Mouse (Mus musculus) small intestine, adult 2 months (tissue): ENCODE measurements around the gene 1600002K03Rik. TPM values are rescaled to one million over a fixed set of nuclear protein-coding genes. Genes with fewer than 3 reads are reported as not detected.

ENCODE experiments used
- H3K27ac ChIP-seq: fragments of 200-500 bp; 2 replicates; pipeline ENCODE4 v1.5.1; 2012; ENCODE audit warnings: low read depth, low read length, control low read depth, inconsistent platforms; ENCODE audit not compliant: insufficient read depth
- H3K27me3 ChIP-seq: fragments of 200-500 bp; 2 replicates; pipeline ENCODE4 v1.6.1; 2012; ENCODE audit warnings: mild to moderate bottlenecking, moderate library complexity, low read length, inconsistent platforms; ENCODE audit not compliant: control insufficient read depth, insufficient read depth
- H3K36me3 ChIP-seq: fragments of 200-500 bp; 2 replicates; pipeline ENCODE4 v1.6.1; 2012; ENCODE audit warnings: mild to moderate bottlenecking, low read length, control low read depth, inconsistent platforms; ENCODE audit not compliant: control insufficient read depth, insufficient read depth
- H3K4me1 ChIP-seq: fragments of 200-500 bp; 2 replicates; pipeline ENCODE4 v1.6.1; 2012; ENCODE audit warnings: low read length, inconsistent platforms, mixed read lengths; ENCODE audit not compliant: control insufficient read depth, insufficient read depth, insufficient read length
- H3K4me3 ChIP-seq: fragments of 200-500 bp; 2 replicates; pipeline ENCODE4 v1.5.1; 2012; ENCODE audit warnings: low read depth, mild to moderate bottlenecking, control low read depth, inconsistent platforms, low read length, moderate library complexity
- CTCF ChIP-seq: fragments of 200-500 bp; IDR thresholded peaks from 2 replicates; pipeline ENCODE4 v1.5.1; 2012; ENCODE audit warnings: low read depth, mild to moderate bottlenecking, control low read depth, inconsistent platforms, low read length, moderate library complexity, mixed read lengths; ENCODE audit not compliant: insufficient replicate concordance, insufficient read length; ENCODE audit errors: extremely low read depth
- POLR2A ChIP-seq: fragments of 200-500 bp; IDR thresholded peaks from 2 replicates; pipeline ENCODE4 v1.6.1; 2012; ENCODE audit warnings: low read depth, mild to moderate bottlenecking, control low read depth, inconsistent platforms, low read length, moderate library complexity
- WGBS: fragments of 180-500 bp; shearing (Covaris S2); methylation state at CpG from one replicate; pipeline ENCODE4 v1.1.7; 2018; 5-methylcytosine and 5-hydroxymethylcytosine counted together
- polyA plus RNA-seq: library from polyadenylated mRNA; depleted of rRNA; stranded (reverse); fragments of >200 nt; gene quantifications from 2 replicates; pipeline ENCODE4 v1.2.3, GENCODE M21; 2012

The 1600002K03Rik gene
- polyA plus RNA-seq, 1 experiment = 9.0 TPM

DNA sequence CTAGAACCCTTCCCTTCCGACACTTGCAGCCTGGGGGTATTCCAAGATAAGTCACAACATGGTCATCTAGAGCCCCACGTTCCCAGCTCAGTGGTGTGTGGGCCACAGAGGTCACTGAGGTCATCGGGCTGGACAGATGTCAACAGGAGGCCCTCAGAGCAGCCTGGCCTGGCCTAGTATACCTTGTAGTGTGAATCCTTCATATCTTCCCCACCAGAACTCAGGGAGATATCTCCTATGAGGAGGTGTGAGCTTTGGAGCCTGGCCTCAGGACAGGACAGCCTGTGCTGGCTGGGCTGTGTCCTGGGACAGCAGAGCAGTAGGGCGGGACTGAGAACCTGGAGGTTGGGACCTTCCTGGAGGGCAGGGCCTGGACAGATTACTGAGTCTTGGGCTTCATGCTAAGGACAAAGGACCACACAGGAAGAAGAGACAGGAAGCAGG is 26.2 kb upstream of the 1600002K03Rik start:
- Histone ChIP-seq H3K4me3 (peak overlapping the region; percentile 25), H3K27ac (peak overlapping the region; percentile 99), H3K4me1 (peaks cover 32% of the 10 kb centered on the region), H3K27me3 (no peaks in the 10 kb centered on the region), H3K36me3 (peaks cover 46% of the 10 kb centered on the region)
- 32% methylated on average over 4 of the region's 4 CpGs for WGBS
- TF ChIP-seq CTCF (no peak), POLR2A (no peak)

DNA sequence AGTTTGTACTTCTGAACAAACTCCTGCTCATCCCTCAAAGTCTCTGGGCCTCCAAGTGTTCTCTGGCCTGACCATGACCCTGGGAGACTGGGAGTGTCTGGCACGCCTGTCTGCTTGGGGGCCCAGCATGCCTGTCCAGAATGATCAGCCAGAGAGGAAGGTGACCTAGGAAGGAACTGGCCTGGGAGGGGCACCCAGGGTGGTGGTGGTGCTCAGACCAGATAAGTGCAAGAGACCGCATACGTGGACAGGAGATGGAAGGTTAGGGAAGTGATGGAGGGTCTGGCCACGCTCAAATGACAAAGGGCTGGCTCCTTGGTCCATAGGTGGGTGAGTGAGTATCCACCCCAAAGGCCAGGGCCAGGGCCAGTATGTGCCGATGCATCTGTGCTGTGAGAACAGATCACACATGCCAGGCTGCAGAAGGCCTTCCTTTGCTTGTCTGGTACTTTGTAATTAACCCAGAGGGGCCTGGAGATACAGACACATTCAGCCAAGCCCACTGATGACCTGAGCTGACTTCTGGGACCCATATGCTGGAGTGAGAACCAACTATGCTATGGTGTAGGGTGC is 25.5 kb upstream of the 1600002K03Rik start:
- Histone ChIP-seq H3K4me1 (peaks cover 39% of the 10 kb centered on the region), H3K27me3 (no peaks in the 10 kb centered on the region), H3K4me3 (peak overlapping the region; percentile 97), H3K36me3 (peaks cover 52% of the 10 kb centered on the region), H3K27ac (peak overlapping the region; percentile 99)
- WGBS = 36% methylated on average over 5 of the region's 5 CpGs
- no peak for TF ChIP-seq CTCF
- TF ChIP-seq POLR2A = no peak

DNA sequence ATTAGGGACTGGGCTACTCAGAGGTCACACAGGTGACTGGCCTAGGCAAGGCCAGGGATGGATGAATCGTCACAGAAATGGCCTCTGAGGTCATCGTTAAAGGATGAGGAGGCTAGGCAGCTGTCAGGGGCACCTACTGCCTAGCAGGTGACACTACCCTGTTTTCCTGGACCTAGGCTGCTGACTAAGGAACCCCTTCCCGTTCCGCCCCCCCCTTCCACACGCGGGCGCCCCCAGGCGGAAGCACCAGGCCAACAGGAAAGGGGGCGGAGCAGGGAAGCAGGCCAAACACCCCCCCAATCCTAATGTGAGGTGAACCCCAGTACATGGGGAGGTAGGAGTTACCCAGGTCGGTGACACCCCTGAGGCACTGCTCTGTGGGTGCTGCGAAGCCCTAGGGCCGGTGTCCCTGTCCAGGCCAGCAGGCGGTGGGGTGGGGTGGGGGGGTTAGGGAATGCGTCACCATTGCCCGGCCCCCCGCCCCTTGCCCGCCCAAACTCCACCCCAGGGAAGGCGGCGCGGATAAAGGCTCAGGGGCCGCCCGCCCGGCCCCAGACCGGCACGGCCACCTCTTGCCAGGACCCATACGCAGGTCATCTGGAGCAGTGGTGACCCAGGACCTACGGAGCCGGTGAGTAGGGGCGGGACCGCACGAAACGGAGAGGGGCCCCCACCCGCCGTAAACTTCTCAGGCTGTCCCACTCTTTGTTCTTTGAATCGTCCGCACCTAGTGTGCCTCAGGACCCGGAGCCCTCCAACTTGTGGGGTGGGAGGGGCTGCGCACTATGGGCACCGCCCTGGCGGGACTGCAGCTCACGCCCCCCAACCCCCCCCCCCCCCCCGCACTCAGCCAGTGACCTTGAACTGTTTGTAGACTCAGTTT is 24.8 kb upstream of the 1600002K03Rik start, which contains the start of gene Midn:
Gene Midn (plus strand): TSS at position 554 of the 883 bp plus-strand sequence.
- peak; percentile 52; the same call in 1 of the 2 replicates for TF ChIP-seq CTCF
- peak; percentile 96 for TF ChIP-seq POLR2A
- WGBS = under 1% methylated on average over 42 of the region's 42 CpGs
- H3K27ac ChIP-seq = peak within 1 kb of the TSS; percentile 99
- H3K36me3 ChIP-seq = peaks cover 60% of the 10 kb centered on the region
- H3K4me1 ChIP-seq = peaks cover 46% of the 10 kb centered on the region
- H3K27me3 ChIP-seq = no peaks in the 10 kb centered on the region
- H3K4me3 ChIP-seq = peak within 1 kb of the TSS; percentile 97

DNA sequence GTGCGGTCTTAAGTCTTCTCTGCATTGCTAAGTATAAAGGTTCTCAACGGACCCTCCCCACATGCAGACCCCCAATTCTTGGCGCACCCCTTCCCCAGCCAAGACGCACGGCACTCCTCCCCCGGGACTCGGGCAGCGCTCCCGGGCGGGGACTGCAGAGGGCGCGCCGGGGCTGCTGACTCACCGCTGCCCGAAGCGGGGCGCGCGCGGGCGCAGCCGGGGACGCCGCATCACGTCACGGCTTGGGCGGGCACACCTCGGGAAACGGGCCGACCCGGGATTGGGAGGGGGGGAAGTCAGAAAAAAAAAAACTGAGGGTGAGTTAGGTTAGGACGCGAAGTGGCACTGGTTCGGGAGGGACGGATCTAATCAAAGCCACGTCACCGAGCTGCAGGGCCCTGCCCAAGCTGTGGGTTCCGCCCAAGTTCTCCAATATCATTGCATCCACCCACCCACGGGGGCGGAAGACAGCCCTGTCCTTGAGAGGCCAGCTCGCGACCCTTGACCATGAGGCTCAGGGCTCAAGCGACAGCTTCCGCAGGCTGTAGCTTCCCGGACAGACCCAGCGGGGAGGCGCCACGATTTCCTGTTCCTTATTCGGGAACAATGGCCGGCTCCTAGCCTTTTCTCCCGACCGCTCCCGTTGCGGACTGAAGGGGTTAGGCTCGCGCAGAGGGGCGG is 24.0 kb upstream of the 1600002K03Rik start:
- 1% methylated on average over 57 of the region's 57 CpGs for WGBS
- Histone ChIP-seq H3K27ac (peak overlapping the region; percentile 99), H3K4me1 (peaks cover 48% of the 10 kb centered on the region), H3K4me3 (peak overlapping the region; percentile 97), H3K27me3 (no peaks in the 10 kb centered on the region), H3K36me3 (peaks cover 62% of the 10 kb centered on the region)
- TF ChIP-seq CTCF (peak; percentile 46; the same call in 1 of the 2 replicates), POLR2A (peak; percentile 54; the same call in 1 of the 2 replicates)

DNA sequence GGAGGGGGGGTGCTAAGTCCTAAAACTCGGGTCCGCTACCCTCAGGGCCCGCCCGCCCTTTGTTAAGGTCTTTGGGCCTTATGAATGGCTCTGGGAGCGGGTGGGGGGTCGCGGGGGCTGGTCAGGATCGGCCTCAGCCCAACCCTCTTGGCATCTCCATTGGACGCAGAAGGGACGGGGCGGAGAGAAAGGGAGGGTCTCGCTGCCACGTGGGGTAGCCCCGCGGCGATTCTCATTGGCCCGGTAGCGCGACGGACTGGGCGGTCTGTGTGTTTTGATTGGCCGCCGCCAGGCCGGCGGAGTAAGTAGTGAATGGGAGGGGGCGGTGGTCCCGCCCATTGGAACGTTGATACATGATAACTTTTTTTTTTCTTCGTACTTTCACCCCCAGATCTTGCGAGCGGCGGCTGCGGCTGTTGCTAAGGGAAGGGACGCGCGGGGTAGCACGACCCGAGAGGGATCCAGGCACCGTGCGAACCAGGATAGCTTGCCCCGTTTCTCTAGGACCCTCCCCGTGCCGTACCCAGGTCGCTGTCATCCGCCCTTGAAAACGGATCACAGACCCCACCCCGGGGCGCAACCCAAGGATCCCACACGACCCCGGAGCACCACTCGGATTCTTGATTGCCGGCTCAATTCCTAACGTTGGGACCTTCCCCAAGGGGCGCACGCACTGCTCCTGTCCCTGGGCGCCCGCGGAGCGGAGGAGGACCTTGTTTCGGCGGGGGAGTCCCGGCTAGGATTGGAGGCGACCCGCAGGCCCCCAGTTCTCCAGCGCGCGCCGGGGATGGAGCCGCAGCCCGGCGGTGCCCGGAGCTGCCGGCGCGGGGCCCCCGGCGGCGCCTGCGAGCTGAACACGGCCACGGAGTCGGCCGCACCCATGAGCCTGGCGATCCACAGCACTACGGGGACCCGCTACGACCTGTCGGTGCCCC is 23.2 kb upstream of the 1600002K03Rik start:
- H3K4me3 ChIP-seq = peak overlapping the region; percentile 97
- peak; percentile 66; the same call in 1 of the 2 replicates for TF ChIP-seq POLR2A
- no peak for TF ChIP-seq CTCF
- H3K4me1 ChIP-seq = peaks cover 53% of the 10 kb centered on the region
- H3K36me3 ChIP-seq = peaks cover 62% of the 10 kb centered on the region
- under 1% methylated on average over 88 of the region's 88 CpGs for WGBS
- peak overlapping the region; percentile 99 for H3K27ac ChIP-seq
- no peaks in the 10 kb centered on the region for H3K27me3 ChIP-seq
